Mouse (Mus musculus): ENCODE results near the gene Sctr.

GRCm38 (mm10) chr1:120032804-120033468 is 26.2 kb downstream of the Sctr start:
- TF ChIP-seq CEBPB (IDR thresholded peaks at IDR 0.05; ENCODE audit: insufficient read depth, poor library complexity, severe bottlenecking) (no peak), POLR2A (IDR thresholded peaks at IDR 0.05; ENCODE audit: insufficient read length, low read depth) (no peak)

All from myocyte (in vitro differentiated cells).